Mouse (Mus musculus): ENCODE measurements around the gene Nelfb. TPM values are rescaled to one million over a fixed set of nuclear protein-coding genes. Genes with fewer than 3 reads are reported as not detected.

Nelfb gene
- total RNA-seq, 2 experiments from 2014 or later = 50.6 to 59.3 TPM

- DNase-seq (ENCODE audit: low spot score in 2 of 2) = no peak
Measured at GRCm38 (mm10) chr2:25177076-25177475, 34.2 kb downstream of the Nelfb start.

GRCm38 (mm10) chr2:25176573-25176972, 34.7 kb downstream of the Nelfb start:
- DNase-seq (ENCODE audit: low spot score in 2 of 2) = peak in 1 of 2 experiments; percentile 12

DNA sequence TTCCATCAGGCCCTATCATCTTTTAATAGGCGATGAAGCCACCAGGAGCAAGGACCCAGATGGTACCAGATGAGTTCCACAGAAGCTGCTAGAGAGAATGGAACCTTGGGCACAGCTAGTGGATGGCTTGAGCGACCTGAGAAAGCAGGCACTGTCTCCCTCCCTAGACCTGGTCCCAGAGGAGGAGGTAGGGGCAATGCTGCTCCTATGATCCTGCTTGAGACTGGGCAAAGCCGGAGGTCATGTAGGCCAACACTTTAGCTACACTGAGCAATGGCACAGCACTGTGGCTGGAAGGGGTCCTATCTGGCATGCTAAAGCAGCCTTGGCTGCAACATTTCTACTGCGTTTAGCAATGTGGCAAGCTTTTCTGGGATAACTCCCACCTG, 35.6 kb downstream of the Nelfb start:
- no peak for DNase-seq (ENCODE audit: low spot score in 2 of 2)

GRCm38 (mm10) chr2:25174866-25175689, 36.2 kb downstream of the Nelfb start:
- no peak for DNase-seq (ENCODE audit: low spot score in 2 of 2)

DNA sequence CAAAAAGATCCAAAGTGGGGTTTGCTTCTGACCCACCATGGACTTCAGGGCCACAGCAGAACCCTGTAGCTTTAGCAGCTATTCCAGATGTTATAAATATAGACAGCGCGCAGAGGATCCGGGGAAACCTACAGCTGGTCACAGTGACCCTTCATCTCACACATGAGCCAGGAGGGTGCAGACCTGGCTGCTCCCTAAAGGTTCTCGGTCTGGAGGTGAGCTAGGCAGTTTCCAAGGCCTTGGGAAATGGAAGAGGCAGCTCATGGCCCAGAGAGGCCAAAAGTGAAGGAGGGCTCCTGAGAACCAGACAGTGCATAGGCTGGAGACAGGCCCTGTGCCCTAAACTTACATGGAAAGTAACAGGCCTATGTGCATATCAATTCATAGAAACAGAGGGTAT, 37.5 kb downstream of the Nelfb start:
- DNase-seq (ENCODE audit: low spot score in 2 of 2) = no peak

DNA sequence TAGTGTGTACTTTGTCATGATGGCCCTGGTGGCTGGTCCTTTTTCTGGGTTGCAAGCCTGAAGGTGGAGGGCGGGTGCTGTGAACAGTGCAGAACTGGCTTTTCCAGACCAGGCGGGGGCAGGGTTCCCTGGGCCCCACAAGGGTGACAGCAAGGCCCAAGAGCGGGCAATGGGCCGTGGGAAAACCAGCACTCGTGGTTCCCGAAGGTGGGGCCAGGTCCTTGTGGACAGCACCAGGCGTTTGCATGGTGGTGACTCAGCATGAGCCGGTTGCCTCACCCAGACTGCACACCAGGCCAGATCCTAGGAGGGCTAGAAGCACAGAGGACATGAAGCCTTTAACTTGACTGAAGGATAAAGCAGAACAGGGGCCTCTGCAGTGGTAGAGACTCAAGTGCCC, 38.7 kb downstream of the Nelfb start:
- peak in 1 of 2 experiments; percentile 9 for DNase-seq (ENCODE audit: low spot score in 2 of 2)

DNA sequence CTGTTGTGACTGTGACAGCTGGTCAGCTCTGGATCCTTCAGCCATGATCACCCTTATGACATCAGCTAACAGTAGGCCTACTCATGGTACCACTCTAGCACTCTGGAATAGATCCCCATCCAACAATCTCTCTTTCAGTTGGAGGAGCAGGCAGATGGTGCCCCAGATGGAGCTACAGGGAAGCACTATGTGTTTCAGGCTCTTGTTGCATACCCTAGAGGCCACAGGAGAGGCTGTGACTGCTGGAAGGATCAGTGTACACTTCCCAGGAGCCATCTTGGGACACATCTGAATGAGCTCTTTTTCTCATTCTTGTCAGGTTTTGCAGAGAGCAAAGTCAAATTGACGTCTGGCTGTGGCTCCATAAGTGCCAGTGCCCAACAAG, 39.5 kb downstream of the Nelfb start:
- peak; percentile 31 to 44 for DNase-seq (ENCODE audit: low spot score in 2 of 2)

- DNase-seq (ENCODE audit: low spot score in 2 of 2) = peak in 1 of 2 experiments; percentile 5
Measured at GRCm38 (mm10) chr2:25171101-25171768, 40.1 kb downstream of the Nelfb start.

GRCm38 (mm10) chr2:25170326-25171100, 40.8 kb downstream of the Nelfb start:
- peak in 1 of 2 experiments; percentile 5 for DNase-seq (ENCODE audit: low spot score in 2 of 2)

- no peak for DNase-seq (ENCODE audit: low spot score in 2 of 2)
Measured at GRCm38 (mm10) chr2:25169778-25170177, 41.5 kb downstream of the Nelfb start.

GRCm38 (mm10) chr2:25168665-25168978, 42.7 kb downstream of the Nelfb start:
- no peak for DNase-seq (ENCODE audit: low spot score in 2 of 2)

DNA sequence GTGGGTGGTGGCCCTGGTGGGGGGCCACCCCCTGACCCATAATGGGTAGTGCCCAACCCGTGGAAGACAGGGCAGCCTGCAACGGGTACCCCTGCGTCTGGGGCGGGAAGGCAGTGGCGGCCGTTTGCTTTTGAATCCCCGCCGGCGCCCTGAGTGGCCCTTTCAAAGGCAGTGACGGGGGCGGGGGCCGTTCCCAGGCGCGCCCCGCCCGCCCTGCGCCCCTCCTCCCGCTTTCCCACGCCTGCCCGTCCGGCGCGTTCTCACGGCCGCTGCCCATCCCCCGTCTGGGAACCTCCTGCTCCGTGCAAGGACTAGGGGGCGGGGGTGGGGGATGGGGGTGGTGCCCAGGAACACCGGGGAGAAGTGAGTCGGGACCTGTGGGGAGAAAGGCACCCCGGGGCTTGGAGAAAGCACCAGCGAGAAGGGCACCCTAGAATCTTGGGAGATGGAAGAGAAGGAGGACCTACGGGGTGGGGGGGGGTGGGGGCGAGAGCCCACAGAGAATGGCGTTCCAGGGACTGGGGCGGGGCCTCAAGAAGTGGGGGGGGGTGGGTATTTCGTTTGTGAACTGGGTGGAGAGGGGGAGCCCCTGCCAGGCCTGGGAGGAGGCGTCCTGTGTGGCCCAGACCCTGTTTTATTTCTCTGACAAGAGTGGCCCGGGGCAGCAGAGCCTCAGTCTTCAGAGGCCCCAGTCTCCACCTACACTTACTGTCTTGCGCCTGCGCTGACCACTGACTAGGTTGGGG, 43.2 kb downstream of the Nelfb start:
- peak; percentile 50 to 75 for DNase-seq (ENCODE audit: low spot score in 2 of 2)

GRCm38 (mm10) chr2:25167481-25167880, 43.8 kb downstream of the Nelfb start:
- no peak for DNase-seq (ENCODE audit: low spot score in 2 of 2)

DNA sequence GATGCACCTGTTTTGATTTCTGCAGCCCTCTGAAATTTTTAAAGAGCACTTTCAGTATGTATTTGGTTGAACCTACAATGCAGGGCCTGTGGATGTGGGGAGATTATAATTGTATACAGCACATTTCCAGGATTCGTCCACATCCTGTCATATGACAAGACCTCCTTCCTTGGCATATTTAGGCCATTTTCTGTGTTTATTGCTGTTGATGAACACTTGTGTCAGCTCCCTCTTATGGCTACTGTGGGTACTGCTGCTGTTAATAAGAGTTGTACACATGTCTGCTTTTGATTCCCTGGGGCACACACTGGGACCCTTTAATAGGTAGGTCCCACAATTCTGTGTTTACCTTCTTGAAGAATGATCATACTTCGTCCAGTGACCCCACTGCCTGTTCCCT, 53.6 kb downstream of the Nelfb start:
- no peak for DNase-seq (ENCODE audit: low spot score in 2 of 2)

DNA sequence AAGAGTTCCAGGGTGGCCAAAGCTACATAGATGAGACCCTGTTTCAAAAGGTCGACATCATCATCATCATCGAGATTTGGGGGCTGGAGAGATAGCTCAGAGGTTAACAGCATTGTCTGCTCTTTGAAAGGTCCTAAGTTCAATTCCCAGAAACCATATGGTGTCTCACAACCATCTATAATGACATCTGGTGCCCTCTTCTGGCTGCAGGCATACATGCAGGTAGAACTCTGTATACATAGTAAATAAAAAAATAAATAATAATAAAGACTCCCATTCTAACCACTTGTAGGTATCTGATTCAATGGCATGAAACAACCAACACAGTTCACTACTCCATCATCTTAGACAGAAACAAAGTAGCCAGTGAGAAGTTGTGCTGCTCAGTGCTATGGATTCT, 54.3 kb downstream of the Nelfb start:
- DNase-seq (ENCODE audit: low spot score in 2 of 2) = no peak

DNA sequence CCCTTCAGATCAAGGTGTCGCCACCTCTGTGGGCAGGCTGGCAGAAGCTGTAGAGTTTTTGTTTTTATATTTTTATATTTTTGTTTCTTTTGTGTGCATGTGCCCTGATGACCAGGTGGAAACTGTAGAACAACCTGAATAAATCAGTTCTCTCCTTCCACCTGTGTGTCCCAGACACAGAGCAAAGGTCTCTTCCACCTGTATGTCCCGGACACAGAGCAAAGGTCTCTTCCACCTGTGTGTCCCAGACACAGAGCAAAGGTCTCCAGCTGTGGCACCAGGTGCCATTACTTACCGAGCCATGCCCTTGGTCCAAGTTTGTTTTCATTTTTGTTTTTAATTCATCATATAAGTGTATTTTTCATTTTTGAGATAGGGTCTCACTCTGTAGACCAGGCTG, 55.1 kb downstream of the Nelfb start:
- DNase-seq (ENCODE audit: low spot score in 2 of 2) = no peak

- DNase-seq (ENCODE audit: low spot score in 2 of 2) = no peak
Measured at GRCm38 (mm10) chr2:25151280-25151956, 59.9 kb downstream of the Nelfb start.

All from layer of hippocampus, postnatal 10 days (tissue).